ENCODE assay signal across 13 mouse cellular contexts in the genomic region with DNA sequence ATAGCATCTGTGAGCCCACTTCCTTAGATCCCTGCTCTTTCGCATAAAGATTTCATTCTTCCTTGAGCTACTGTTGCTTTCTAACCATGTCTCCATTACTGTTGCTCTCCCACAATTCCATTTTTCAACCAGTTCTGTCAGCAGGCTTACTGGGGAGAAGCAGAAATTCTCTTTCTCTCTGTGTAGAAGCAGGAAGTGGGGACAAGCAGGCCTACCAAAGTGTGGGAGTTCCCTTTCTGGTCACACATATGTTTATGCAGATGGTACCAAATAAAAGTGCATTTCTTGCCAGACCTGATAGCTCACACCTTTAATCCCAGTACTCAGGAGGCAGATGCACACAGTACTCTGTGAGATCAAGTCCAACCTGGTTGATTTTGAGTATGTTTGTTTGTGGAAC.
"Had no signal": no experiment of that assay in that cellular context is flagged by ENCODE, and none has a peak within 500 bp of the region (broad histone marks: within the 10 kb centered on the region; RNA-seq: fewer than 3 reads in every experiment).

No protein-coding gene starts in this region.

- H3K4me3 ChIP-seq: left cerebral cortex, adult 2 months; limb, embryonic 10.5 days; liver, embryonic 15.5 days; midbrain, embryonic 10.5 days had no signal

- H3K9me3 ChIP-seq: limb, embryonic 10.5 days; liver, embryonic 15.5 days; midbrain, embryonic 10.5 days had no signal

- H3K4me1 ChIP-seq: limb, embryonic 10.5 days; liver, embryonic 15.5 days; midbrain, embryonic 10.5 days had no signal

- H3K27ac ChIP-seq: left cerebral cortex, adult 2 months; limb, embryonic 10.5 days; liver, embryonic 15.5 days; midbrain, embryonic 10.5 days; stomach, postnatal 0 days had no signal

- DNase-seq: kidney, adult 2 months; kidney, postnatal 25 days; lung, embryonic 14.5 days; lung, postnatal 10 days; lung, postnatal 4 days; midbrain, embryonic 14.5 days; thymus, postnatal 4 days had no signal

- H3K9ac ChIP-seq: liver, embryonic 15.5 days; lung, embryonic 14.5 days had no signal

- H3K27me3 ChIP-seq: liver, embryonic 15.5 days had no signal

- H3K36me3 ChIP-seq: limb, embryonic 10.5 days; liver, embryonic 15.5 days; midbrain, embryonic 10.5 days had no signal

- H3K4me2 ChIP-seq: liver, embryonic 11.5 days; liver, embryonic 15.5 days; lung, embryonic 14.5 days had no signal
